Mouse (Mus musculus): ENCODE measurements around the gene Zbtb39. TPM values are rescaled to one million over a fixed set of nuclear protein-coding genes. Genes with fewer than 3 reads are reported as not detected.

The Zbtb39 gene
- 1.7 and 2.2 TPM in 2 replicates for polyA plus RNA-seq (2012; rRNA removed)

GRCm38 (mm10) chr10:127739083-127739660 is at the start of gene Zbtb39:
Gene Zbtb39, plus strand, starts transcription at chr10:127739538.

GRCm38 (mm10) chr10:127704766-127705220 is 34.5 kb upstream of the Zbtb39 start, which contains the start of gene Myo1a:
Gene Myo1a, plus strand, starts transcription at chr10:127705170.

GRCm38 (mm10) chr10:127724178-127724577 is 15.2 kb upstream of the Zbtb39 start, which contains the start of gene Tac2:
Gene Tac2, plus strand, starts transcription at chr10:127724478.

GRCm38 (mm10) chr10:127751548-127751947 is 12.2 kb downstream of the Zbtb39 start, which contains the start of gene Gpr182:
Gene Gpr182, minus strand, starts transcription at chr10:127751732.

GRCm38 (mm10) chr10:127759181-127760110 is 20.1 kb downstream of the Zbtb39 start, which contains the start of the genes Rdh1 and Rdh16f1:
Gene Rdh1, plus strand, starts transcription at chr10:127759721.
Gene Rdh16f1, plus strand, starts transcription at chr10:127759787.

GRCm38 (mm10) chr10:127776011-127776410 is 36.7 kb downstream of the Zbtb39 start, which contains the start of gene Rdh9:
Gene Rdh9, plus strand, starts transcription at chr10:127776386.

Other genes with a start within 250 kb of the Zbtb39 start
- gene Stac3, start 237.9 kb upstream of the Zbtb39 start, polyA plus RNA-seq (2012; rRNA removed), result 2.1 and 3.9 TPM in 2 replicates
- 28.4 and 32.1 TPM in 2 replicates for gene Ndufa4l2, start 224.6 kb upstream of the Zbtb39 start, polyA plus RNA-seq (2012; rRNA removed)
- 34.0 and 35.9 TPM in 2 replicates for gene Shmt2, start 217.1 kb upstream of the Zbtb39 start, polyA plus RNA-seq (2012; rRNA removed)
- 0.22 and 0.43 TPM in 2 replicates for gene Nxph4, start 205.0 kb upstream of the Zbtb39 start, polyA plus RNA-seq (2012; rRNA removed)
- gene Lrp1, start 118.4 kb upstream of the Zbtb39 start, polyA plus RNA-seq (2012; rRNA removed), result 65.5 and 79.6 TPM in 2 replicates
- 27.3 and 36.1 TPM in 2 replicates for gene Stat6, start 96.6 kb upstream of the Zbtb39 start, polyA plus RNA-seq (2012; rRNA removed)
- gene Nemp1, start 72.6 kb upstream of the Zbtb39 start, polyA plus RNA-seq (2012; rRNA removed), result 1.5 and 1.7 TPM in 2 replicates
- gene Nab2, start 71.0 kb upstream of the Zbtb39 start, polyA plus RNA-seq (2012; rRNA removed), result 14.6 and 15.5 TPM in 2 replicates
- 15.6 and 18.5 TPM in 2 replicates for gene Myo1a, start 34.4 kb upstream of the Zbtb39 start, polyA plus RNA-seq (2012; rRNA removed)
- not detected in 2 replicates for gene Tac2, start 15.1 kb upstream of the Zbtb39 start, polyA plus RNA-seq (2012; rRNA removed)
- 1.2 and 1.4 TPM in 2 replicates for gene Gpr182, start 12.2 kb downstream of the Zbtb39 start, polyA plus RNA-seq (2012; rRNA removed)
- gene Rdh1, start 20.2 kb downstream of the Zbtb39 start, polyA plus RNA-seq (2012; rRNA removed), result 0.01 and 0.10 TPM in 2 replicates
- gene Rdh16f1, start 20.2 kb downstream of the Zbtb39 start, polyA plus RNA-seq (2012; rRNA removed), result 0.15 and 0.23 TPM in 2 replicates
- not detected in 2 replicates for gene Rdh9, start 36.8 kb downstream of the Zbtb39 start, polyA plus RNA-seq (2012; rRNA removed)
- 0.19 and 0.31 TPM in 2 replicates for gene Rdh16, start 61.6 kb downstream of the Zbtb39 start, polyA plus RNA-seq (2012; rRNA removed)
- not detected in 2 replicates for gene Rdh19, start 110.4 kb downstream of the Zbtb39 start, polyA plus RNA-seq (2012; rRNA removed)
- 0.11 TPM in 1 of 2 replicates, not detected in the other for gene Rdh16f2, start 126.9 kb downstream of the Zbtb39 start, polyA plus RNA-seq (2012; rRNA removed)
- 3.9 and 6.2 TPM in 2 replicates for gene Rdh7, start 149.3 kb downstream of the Zbtb39 start, polyA plus RNA-seq (2012; rRNA removed)
- 8.0 and 9.6 TPM in 2 replicates for gene Sdr9c7, start 159.0 kb downstream of the Zbtb39 start, polyA plus RNA-seq (2012; rRNA removed)

Data from stomach, adult 2 months (tissue).